Mouse (Mus musculus): ENCODE measurements around the gene Npepl1.

- TF ChIP-seq CTCF (IDR thresholded peaks at IDR 0.05; ENCODE audit: control insufficient read depth, insufficient read depth, insufficient read length) (no peak), CEBPB (IDR thresholded peaks at IDR 0.05; ENCODE audit: low read depth) (no peak), MYOG (IDR thresholded peaks at IDR 0.05; ENCODE audit: control insufficient read depth, extremely low read depth, insufficient read length) (no peak)
Observed at GRCm38 (mm10) chr2:174122331-174122730, 12.2 kb downstream of the Npepl1 start.
